Mouse (Mus musculus): ENCODE results near the gene Efna4. TPM values are rescaled to one million over a fixed set of nuclear protein-coding genes. Genes with fewer than 3 reads are reported as not detected.
A peak's percentile ranks its signal among the peaks of the same experiment; 100 is the strongest.

The Efna4 gene
- polyA plus RNA-seq, 1 experiment from 2014 or later, result 6.0 TPM

GRCm38 (mm10) chr3:89316833-89317232, 21.0 kb downstream of the Efna4 start:
- no peak overlapping the region for H3K4me3 ChIP-seq

GRCm38 (mm10) chr3:89315930-89316831, 21.6 kb downstream of the Efna4 start:
- H3K9ac ChIP-seq, result no peak overlapping the region
- WGBS, result 18% methylated on average over 40 of the region's 40 CpGs
- H3K4me1 ChIP-seq (replicated peaks), result peaks cover 56% of the 10 kb centered on the region
- ATAC-seq (replicated peaks; ENCODE audit: insufficient number of reproducible peaks, insufficient read depth, low FRiP score, low read depth), result no peak; the same call in 1 of the 2 replicates
- H3K4me2 ChIP-seq, result peak overlapping the region; percentile 73
- no peaks in the 10 kb centered on the region for H3K9me3 ChIP-seq (replicated peaks)
- H3K36me3 ChIP-seq, result no peaks in the 10 kb centered on the region
- H3K27me3 ChIP-seq, result peaks cover 47% of the 10 kb centered on the region
- peak overlapping the region; percentile 42 for H3K4me3 ChIP-seq
- H3K27ac ChIP-seq, result no peak overlapping the region

More at GRCm38 (mm10) chr3:89316833-89317232, 21.0 kb downstream of the Efna4 start:
- Histone ChIP-seq H3K4me1 (replicated peaks) (peaks cover 62% of the 10 kb centered on the region), H3K4me2 (peak overlapping the region; percentile 73; the same call in 1 of the 2 replicates), H3K27ac (no peak overlapping the region), H3K9ac (no peak overlapping the region), H3K36me3 (no peaks in the 10 kb centered on the region), H3K27me3 (peaks cover 54% of the 10 kb centered on the region), H3K9me3 (replicated peaks) (no peaks in the 10 kb centered on the region)
- no peak for ATAC-seq (replicated peaks; ENCODE audit: insufficient number of reproducible peaks, insufficient read depth, low FRiP score, low read depth)
- WGBS, result 0% methylated on average over 4 of the region's 4 CpGs

GRCm38 (mm10) chr3:89315195-89315929, 22.5 kb downstream of the Efna4 start:
- peak; percentile 28 for ATAC-seq (replicated peaks; ENCODE audit: insufficient number of reproducible peaks, insufficient read depth, low FRiP score, low read depth)
- Histone ChIP-seq H3K27me3 (peaks cover 39% of the 10 kb centered on the region), H3K9me3 (replicated peaks) (no peaks in the 10 kb centered on the region), H3K4me3 (peak overlapping the region; percentile 42), H3K4me1 (replicated peaks) (peaks cover 47% of the 10 kb centered on the region), H3K9ac (peak overlapping the region; percentile 39; the same call in 1 of the 2 replicates), H3K27ac (no peak overlapping the region), H3K4me2 (peak overlapping the region; percentile 73), H3K36me3 (no peaks in the 10 kb centered on the region)
- 10% methylated on average over 25 of the region's 26 CpGs for WGBS

- Histone ChIP-seq H3K9ac (0 out of 2 replicates have a peak overlapping the region, but pooled peaks have one; percentile 39), H3K4me3 (peak overlapping the region; percentile 42), H3K4me1 (replicated peaks) (peaks cover 42% of the 10 kb centered on the region), H3K36me3 (no peaks in the 10 kb centered on the region), H3K27me3 (peaks cover 33% of the 10 kb centered on the region), H3K4me2 (peak overlapping the region; percentile 73), H3K27ac (no peak overlapping the region), H3K9me3 (replicated peaks) (no peaks in the 10 kb centered on the region)
- 51% methylated on average over 2 of the region's 2 CpGs for WGBS
- 0 out of 2 replicates have a peak, but pooled peaks have one; percentile 9 for ATAC-seq (replicated peaks; ENCODE audit: insufficient number of reproducible peaks, insufficient read depth, low FRiP score, low read depth)
Measured at GRCm38 (mm10) chr3:89314791-89315190, 23.0 kb downstream of the Efna4 start.

GRCm38 (mm10) chr3:89314340-89314739, 23.5 kb downstream of the Efna4 start:
- Histone ChIP-seq H3K4me1 (replicated peaks) (peaks cover 37% of the 10 kb centered on the region), H3K27me3 (peaks cover 29% of the 10 kb centered on the region), H3K9ac (no peak overlapping the region), H3K9me3 (replicated peaks) (no peaks in the 10 kb centered on the region), H3K27ac (no peak overlapping the region), H3K4me2 (0 out of 2 replicates have a peak overlapping the region, but pooled peaks have one; percentile 73), H3K36me3 (no peaks in the 10 kb centered on the region), H3K4me3 (no peak overlapping the region)
- no peak for ATAC-seq (replicated peaks; ENCODE audit: insufficient number of reproducible peaks, insufficient read depth, low FRiP score, low read depth)
- 47% methylated on average over 5 of the region's 5 CpGs for WGBS

GRCm38 (mm10) chr3:89308089-89308488, 29.7 kb downstream of the Efna4 start:
- Histone ChIP-seq H3K36me3 (no peaks in the 10 kb centered on the region), H3K27me3 (no peaks in the 10 kb centered on the region), H3K9ac (no peak overlapping the region), H3K9me3 (replicated peaks) (no peaks in the 10 kb centered on the region), H3K4me1 (replicated peaks) (0 out of 2 replicates have a peak, but pooled peaks cover 2% of the 10 kb centered on the region), H3K4me2 (no peak overlapping the region), H3K4me3 (no peak overlapping the region), H3K27ac (no peak overlapping the region)
- ATAC-seq (replicated peaks; ENCODE audit: insufficient number of reproducible peaks, insufficient read depth, low FRiP score, low read depth), result peak; percentile 84
- 4% methylated on average over 9 of the region's 9 CpGs for WGBS

GRCm38 (mm10) chr3:89305551-89306325, 32.1 kb downstream of the Efna4 start:
- no peak overlapping the region for H3K27ac ChIP-seq
- 77% methylated on average over 8 of the region's 8 CpGs for WGBS
- ATAC-seq (replicated peaks; ENCODE audit: insufficient number of reproducible peaks, insufficient read depth, low FRiP score, low read depth), result no peak

GRCm38 (mm10) chr3:89305105-89305504, 32.7 kb downstream of the Efna4 start:
- Histone ChIP-seq H3K9me3 (replicated peaks) (no peaks in the 10 kb centered on the region), H3K4me1 (replicated peaks) (peaks cover 2% of the 10 kb centered on the region; the same call in 1 of the 2 replicates), H3K4me3 (no peak overlapping the region), H3K9ac (no peak overlapping the region), H3K36me3 (no peaks in the 10 kb centered on the region), H3K27me3 (no peaks in the 10 kb centered on the region), H3K27ac (no peak overlapping the region), H3K4me2 (no peak overlapping the region)
- WGBS, result 77% methylated on average over 4 of the region's 4 CpGs
- no peak for ATAC-seq (replicated peaks; ENCODE audit: insufficient number of reproducible peaks, insufficient read depth, low FRiP score, low read depth)

More at GRCm38 (mm10) chr3:89305551-89306325, 32.1 kb downstream of the Efna4 start:
- Histone ChIP-seq H3K9me3 (replicated peaks) (no peaks in the 10 kb centered on the region), H3K9ac (no peak overlapping the region), H3K4me1 (replicated peaks) (0 out of 2 replicates have a peak, but pooled peaks cover 2% of the 10 kb centered on the region), H3K36me3 (no peaks in the 10 kb centered on the region), H3K27me3 (no peaks in the 10 kb centered on the region), H3K4me2 (no peak overlapping the region), H3K4me3 (no peak overlapping the region)

GRCm38 (mm10) chr3:89304440-89304839, 33.4 kb downstream of the Efna4 start:
- Histone ChIP-seq H3K36me3 (no peaks in the 10 kb centered on the region), H3K27ac (no peak overlapping the region), H3K4me3 (no peak overlapping the region), H3K9ac (no peak overlapping the region), H3K4me1 (replicated peaks) (peaks cover 9% of the 10 kb centered on the region), H3K4me2 (no peak overlapping the region), H3K27me3 (no peaks in the 10 kb centered on the region), H3K9me3 (replicated peaks) (no peaks in the 10 kb centered on the region)
- WGBS, result 58% methylated on average over 6 of the region's 6 CpGs
- ATAC-seq (replicated peaks; ENCODE audit: insufficient number of reproducible peaks, insufficient read depth, low FRiP score, low read depth), result no peak

GRCm38 (mm10) chr3:89300514-89300913, 37.3 kb downstream of the Efna4 start:
- peaks cover 10% of the 10 kb centered on the region for H3K4me1 ChIP-seq (replicated peaks)
- no peaks in the 10 kb centered on the region for H3K36me3 ChIP-seq
- no peak overlapping the region for H3K9ac ChIP-seq
- ATAC-seq (replicated peaks; ENCODE audit: insufficient number of reproducible peaks, insufficient read depth, low FRiP score, low read depth), result no peak
- H3K4me2 ChIP-seq, result no peak overlapping the region
- no peaks in the 10 kb centered on the region for H3K27me3 ChIP-seq
- 62% methylated on average over 2 of the region's 2 CpGs for WGBS
- H3K27ac ChIP-seq, result no peak overlapping the region
- H3K4me3 ChIP-seq, result no peak overlapping the region
- no peaks in the 10 kb centered on the region for H3K9me3 ChIP-seq (replicated peaks)

Data from heart, embryonic 15.5 days (tissue).